Mouse (Mus musculus) myocyte (in vitro differentiated cells): Measurements from ENCODE around the gene Stk11.

Source experiments
- E2F4 ChIP-seq: IDR thresholded peaks from one replicate; pipeline ENCODE4 v1.6.1; 2011; ENCODE audit warnings: mild to moderate bottlenecking, control low read depth, moderate library complexity; ENCODE audit not compliant: insufficient read depth
- POLR2A ChIP-seq: IDR thresholded peaks from one replicate; pipeline ENCODE4 v1.6.1; 2011; ENCODE audit warnings: low read depth, mild to moderate bottlenecking, control low read depth, moderate library complexity; ENCODE audit not compliant: insufficient read length

GRCm38 (mm10) chr10:80170052-80170451 is 54.4 kb downstream of the Stk11 start:
- TF ChIP-seq POLR2A (no peak), E2F4 (no peak)
